Mouse (Mus musculus): ENCODE measurements around the gene Tmcc2. TPM values are rescaled to one million over a fixed set of nuclear protein-coding genes. Genes with fewer than 3 reads are reported as not detected.

Gene Tmcc2
- polyA plus RNA-seq, 1 experiment from 2014 or later, result 37.2 TPM

GRCm38 (mm10) chr1:132333675-132334141, 57.4 kb downstream of the Tmcc2 start:
- Histone ChIP-seq H3K4me2 (replicated peaks; ENCODE audit: low read depth, low read length) (no peak overlapping the region), H3K27ac (ENCODE audit: low read length) (peak overlapping the region; percentile 65), H3K4me3 (ENCODE audit: low read depth, low read length) (no peak overlapping the region), H3K27me3 (replicated peaks; ENCODE audit: insufficient read depth, low read length) (no peaks in the 10 kb centered on the region), H3K9ac (replicated peaks; ENCODE audit: low read depth) (no peak overlapping the region), H3K4me1 (ENCODE audit: insufficient read depth, low read depth, low read length) (peaks cover 35% of the 10 kb centered on the region), H3K9me3 (ENCODE audit: low read length) (no peaks in the 10 kb centered on the region), H3K36me3 (ENCODE audit: insufficient read depth, low read length) (peaks cover 26% of the 10 kb centered on the region)
- TF ChIP-seq CTCF (IDR thresholded peaks at IDR 0.05) (no peak), EP300 (IDR thresholded peaks at IDR 0.05) (peak; percentile 76; the same call in 1 of the 2 replicates)
- DNase-seq (ENCODE audit: low spot score) (peak; percentile 94), ATAC-seq (peak; percentile 93)
- WGBS, result 8% methylated on average over 4 of the region's 4 CpGs

DNA sequence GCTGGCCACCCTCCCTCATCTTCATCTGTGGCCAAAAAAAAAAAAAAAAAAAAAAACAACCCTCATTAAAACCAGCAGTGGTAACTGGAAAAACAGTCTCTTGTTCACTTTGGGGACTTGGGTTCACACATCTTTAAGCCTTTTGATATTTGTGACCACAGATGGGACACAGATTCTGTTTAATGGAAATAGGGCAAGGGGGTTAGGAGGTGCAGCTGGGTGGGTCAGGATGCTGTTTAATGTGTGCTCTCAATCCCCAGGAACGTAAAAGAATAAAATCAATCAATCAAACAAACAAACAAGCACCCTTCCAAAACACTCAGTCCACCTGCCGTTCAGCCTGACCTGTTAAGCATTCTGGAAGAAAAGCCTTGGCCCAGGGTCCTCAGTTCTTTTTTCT, 57.9 kb downstream of the Tmcc2 start:
- no peak for DNase-seq (ENCODE audit: low spot score)
- Histone ChIP-seq H3K4me1 (ENCODE audit: insufficient read depth, low read depth, low read length) (peaks cover 35% of the 10 kb centered on the region), H3K4me3 (ENCODE audit: low read depth, low read length) (no peak overlapping the region), H3K27me3 (replicated peaks; ENCODE audit: insufficient read depth, low read length) (no peaks in the 10 kb centered on the region), H3K9me3 (ENCODE audit: low read length) (no peaks in the 10 kb centered on the region), H3K9ac (replicated peaks; ENCODE audit: low read depth) (no peak overlapping the region), H3K36me3 (ENCODE audit: insufficient read depth, low read length) (peaks cover 29% of the 10 kb centered on the region), H3K27ac (ENCODE audit: low read length) (no peak overlapping the region), H3K4me2 (replicated peaks; ENCODE audit: low read depth, low read length) (no peak overlapping the region)
- WGBS, result 12% methylated on average over 2 of the region's 2 CpGs
- TF ChIP-seq EP300 (IDR thresholded peaks at IDR 0.05), result no peak
- no peak for TF ChIP-seq CTCF (IDR thresholded peaks at IDR 0.05)
- no peak for ATAC-seq

GRCm38 (mm10) chr1:132331283-132331682, 59.8 kb downstream of the Tmcc2 start:
- H3K27me3 ChIP-seq (replicated peaks; ENCODE audit: insufficient read depth, low read length), result no peaks in the 10 kb centered on the region
- H3K9me3 ChIP-seq (ENCODE audit: low read length), result no peaks in the 10 kb centered on the region
- H3K4me2 ChIP-seq (replicated peaks; ENCODE audit: low read depth, low read length), result no peak overlapping the region
- peaks cover 32% of the 10 kb centered on the region for H3K36me3 ChIP-seq (ENCODE audit: insufficient read depth, low read length)
- H3K4me1 ChIP-seq (ENCODE audit: insufficient read depth, low read depth, low read length), result peaks cover 29% of the 10 kb centered on the region
- no peak for ATAC-seq
- WGBS, result 86% methylated on average over 17 of the region's 17 CpGs
- no peak for DNase-seq (ENCODE audit: low spot score)
- no peak overlapping the region for H3K27ac ChIP-seq (ENCODE audit: low read length)
- no peak overlapping the region for H3K4me3 ChIP-seq (ENCODE audit: low read depth, low read length)
- no peak for TF ChIP-seq EP300 (IDR thresholded peaks at IDR 0.05)
- TF ChIP-seq CTCF (IDR thresholded peaks at IDR 0.05), result 0 out of 2 replicates have a peak, but pooled peaks have one; percentile 14
- H3K9ac ChIP-seq (replicated peaks; ENCODE audit: low read depth), result no peak overlapping the region

- Histone ChIP-seq H3K4me1 (ENCODE audit: insufficient read depth, low read depth, low read length) (peaks cover 21% of the 10 kb centered on the region), H3K9me3 (ENCODE audit: low read length) (no peaks in the 10 kb centered on the region), H3K4me2 (replicated peaks; ENCODE audit: low read depth, low read length) (no peak overlapping the region), H3K36me3 (ENCODE audit: insufficient read depth, low read length) (peaks cover 32% of the 10 kb centered on the region), H3K27ac (ENCODE audit: low read length) (no peak overlapping the region), H3K9ac (replicated peaks; ENCODE audit: low read depth) (no peak overlapping the region), H3K4me3 (ENCODE audit: low read depth, low read length) (no peak overlapping the region), H3K27me3 (replicated peaks; ENCODE audit: insufficient read depth, low read length) (no peaks in the 10 kb centered on the region)
- WGBS, result 91% methylated on average over 15 of the region's 15 CpGs
- ATAC-seq (no peak), DNase-seq (ENCODE audit: low spot score) (no peak)
- no peak for TF ChIP-seq EP300 (IDR thresholded peaks at IDR 0.05)
- TF ChIP-seq CTCF (IDR thresholded peaks at IDR 0.05), result no peak
Observed at GRCm38 (mm10) chr1:132330397-132330796, 60.7 kb downstream of the Tmcc2 start.

DNA sequence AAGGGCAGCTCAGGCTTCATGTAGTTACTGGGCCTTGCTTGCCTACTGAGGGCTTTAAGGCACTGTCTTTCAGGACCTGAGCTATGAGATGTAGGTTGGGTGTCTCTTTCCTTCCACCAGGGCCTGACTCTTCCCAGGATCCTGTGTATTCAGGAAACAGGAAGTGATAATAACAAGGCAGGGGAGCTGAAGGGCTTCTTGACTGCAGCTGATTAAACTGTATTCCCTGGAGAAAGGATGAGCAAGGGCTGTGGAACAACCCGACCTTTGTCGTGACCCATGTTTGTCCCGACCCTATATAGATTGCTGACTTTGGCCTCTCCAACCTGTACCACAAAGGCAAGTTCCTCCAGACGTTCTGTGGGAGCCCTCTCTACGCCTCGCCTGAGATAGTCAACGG, 61.4 kb downstream of the Tmcc2 start:
- no peaks in the 10 kb centered on the region for H3K9me3 ChIP-seq (ENCODE audit: low read length)
- DNase-seq (ENCODE audit: low spot score) (no peak), ATAC-seq (no peak)
- peaks cover 32% of the 10 kb centered on the region for H3K36me3 ChIP-seq (ENCODE audit: insufficient read depth, low read length)
- H3K27me3 ChIP-seq (replicated peaks; ENCODE audit: insufficient read depth, low read length), result no peaks in the 10 kb centered on the region
- no peak overlapping the region for H3K9ac ChIP-seq (replicated peaks; ENCODE audit: low read depth)
- H3K4me2 ChIP-seq (replicated peaks; ENCODE audit: low read depth, low read length), result no peak overlapping the region
- WGBS, result 66% methylated on average over 7 of the region's 7 CpGs
- no peak overlapping the region for H3K4me3 ChIP-seq (ENCODE audit: low read depth, low read length)
- peaks cover 13% of the 10 kb centered on the region for H3K4me1 ChIP-seq (ENCODE audit: insufficient read depth, low read depth, low read length)
- TF ChIP-seq EP300 (IDR thresholded peaks at IDR 0.05) (no peak), CTCF (IDR thresholded peaks at IDR 0.05) (no peak)
- H3K27ac ChIP-seq (ENCODE audit: low read length), result no peak overlapping the region

- no peak overlapping the region for H3K4me2 ChIP-seq (replicated peaks; ENCODE audit: low read depth, low read length)
- no peak overlapping the region for H3K4me3 ChIP-seq (ENCODE audit: low read depth, low read length)
- 74% methylated on average over 3 of the region's 3 CpGs for WGBS
- no peaks in the 10 kb centered on the region for H3K27me3 ChIP-seq (replicated peaks; ENCODE audit: insufficient read depth, low read length)
- H3K9me3 ChIP-seq (ENCODE audit: low read length), result no peaks in the 10 kb centered on the region
- no peak overlapping the region for H3K27ac ChIP-seq (ENCODE audit: low read length)
- no peak for ATAC-seq
- peaks cover 4% of the 10 kb centered on the region for H3K4me1 ChIP-seq (ENCODE audit: insufficient read depth, low read depth, low read length)
- peaks cover 32% of the 10 kb centered on the region for H3K36me3 ChIP-seq (ENCODE audit: insufficient read depth, low read length)
- TF ChIP-seq CTCF (IDR thresholded peaks at IDR 0.05), result no peak
- no peak for TF ChIP-seq EP300 (IDR thresholded peaks at IDR 0.05)
- DNase-seq (ENCODE audit: low spot score), result no peak
- no peak overlapping the region for H3K9ac ChIP-seq (replicated peaks; ENCODE audit: low read depth)
Observed at GRCm38 (mm10) chr1:132328565-132328964, 62.5 kb downstream of the Tmcc2 start.

DNA sequence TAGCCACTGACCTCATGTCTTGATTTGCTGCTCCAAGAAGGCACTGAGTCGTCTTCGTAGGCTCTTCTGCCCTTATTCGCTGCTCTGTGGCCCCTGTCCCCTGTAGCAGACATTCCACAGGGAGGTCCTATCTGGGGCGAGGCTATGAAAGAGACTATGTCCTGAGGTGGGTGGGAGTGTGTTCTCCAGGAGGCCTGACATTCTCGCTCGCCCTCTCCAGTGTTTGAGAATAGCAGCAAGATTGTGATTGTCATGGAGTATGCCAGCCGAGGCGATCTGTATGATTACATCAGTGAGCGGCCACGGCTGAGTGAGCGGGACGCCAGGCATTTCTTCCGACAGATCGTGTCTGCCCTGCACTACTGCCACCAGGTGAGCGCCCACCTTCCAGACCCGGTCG, 63.6 kb downstream of the Tmcc2 start:
- H3K9me3 ChIP-seq (ENCODE audit: low read length), result no peaks in the 10 kb centered on the region
- H3K9ac ChIP-seq (replicated peaks; ENCODE audit: low read depth), result no peak overlapping the region
- no peak for ATAC-seq
- H3K4me3 ChIP-seq (ENCODE audit: low read depth, low read length), result no peak overlapping the region
- no peak for TF ChIP-seq CTCF (IDR thresholded peaks at IDR 0.05)
- no peak for TF ChIP-seq EP300 (IDR thresholded peaks at IDR 0.05)
- peaks cover 7% of the 10 kb centered on the region; the same call in 1 of the 2 replicates for H3K4me1 ChIP-seq (ENCODE audit: insufficient read depth, low read depth, low read length)
- peaks cover 30% of the 10 kb centered on the region for H3K36me3 ChIP-seq (ENCODE audit: insufficient read depth, low read length)
- no peaks in the 10 kb centered on the region for H3K27me3 ChIP-seq (replicated peaks; ENCODE audit: insufficient read depth, low read length)
- H3K27ac ChIP-seq (ENCODE audit: low read length), result no peak overlapping the region
- WGBS, result 73% methylated on average over 17 of the region's 17 CpGs
- no peak for DNase-seq (ENCODE audit: low spot score)
- H3K4me2 ChIP-seq (replicated peaks; ENCODE audit: low read depth, low read length), result no peak overlapping the region

Measured in lung, postnatal 0 days (tissue).